Mouse (Mus musculus) CD4-positive, CD25-positive, alpha-beta regulatory T cell (primary cell): Measurements from ENCODE around the gene Ryr3. TPM values are rescaled to one million over a fixed set of nuclear protein-coding genes. Genes with fewer than 3 reads are reported as not detected.

Experiments
- polyA plus RNA-seq: library from polyadenylated mRNA; unstranded; fragments of 100-300 nt; shearing (Covaris generic); gene quantifications from one replicate; pipeline ENCODE4 v1.2.1, GENCODE M21; 2017

Gene Ryr3
- polyA plus RNA-seq, result 0.98 TPM

GRCm38 (mm10) chr2:113216746-113217461 lies at the start of gene Ryr3:
TSS of gene Ryr3 (minus strand) at chr2:113217096.

Other genes starting within 250 kb of the Ryr3 start
- gene Tmco5b, start 68.6 kb upstream of the Ryr3 start, polyA plus RNA-seq, result not detected
- 0.38 TPM for gene Fmn1, start 110.6 kb upstream of the Ryr3 start, polyA plus RNA-seq